Mouse (Mus musculus): ENCODE measurements around the gene Sumo3. TPM values are rescaled to one million over a fixed set of nuclear protein-coding genes. Genes with fewer than 3 reads are reported as not detected.

The Sumo3 gene
- 241 and 269 TPM in 2 replicates for polyA plus RNA-seq (2012; rRNA removed)

GRCm38 (mm10) chr10:77605908-77606826, at the start of gene Sumo3, which contains the start of gene Gm49325:
Sumo3 (plus strand) TSS chr10:77606097.
Gm49325 (plus strand) TSS chr10:77606197.
- no peak for TF ChIP-seq CTCF (conservative IDR thresholded peaks at IDR 0.05; ENCODE audit: insufficient read depth, insufficient read length, low read depth, low read length)
- peak; percentile 61 for TF ChIP-seq POLR2A (IDR thresholded peaks at IDR 0.05; ENCODE audit: low read depth, low read length)
- Histone ChIP-seq H3K27me3 (replicated peaks; ENCODE audit: control insufficient read depth, insufficient read depth, low read length) (no peaks in the 10 kb centered on the region), H3K4me3 (ENCODE audit: insufficient read depth, low read depth, low read length) (peak within 1 kb of the TSS; percentile 76), H3K36me3 (ENCODE audit: control insufficient read depth, insufficient read depth, low read length) (no peaks in the 10 kb centered on the region), H3K27ac (ENCODE audit: insufficient read depth, low read depth, low read length) (peak within 1 kb of the TSS; percentile 92), H3K4me1 (ENCODE audit: control insufficient read depth, insufficient read depth, low read length) (peaks cover 15% of the 10 kb centered on the region; the same call in 1 of the 2 replicates)
- under 1% methylated on average over 115 of the region's 119 CpGs for WGBS
- DNase-seq = peak; percentile 98

GRCm38 (mm10) chr10:77556631-77557030, 49.3 kb upstream of the Sumo3 start:
- Histone ChIP-seq H3K27ac (ENCODE audit: insufficient read depth, low read depth, low read length) (no peak overlapping the region), H3K36me3 (ENCODE audit: control insufficient read depth, insufficient read depth, low read length) (no peaks in the 10 kb centered on the region), H3K27me3 (replicated peaks; ENCODE audit: control insufficient read depth, insufficient read depth, low read length) (no peaks in the 10 kb centered on the region), H3K4me3 (ENCODE audit: insufficient read depth, low read depth, low read length) (no peak overlapping the region), H3K4me1 (ENCODE audit: control insufficient read depth, insufficient read depth, low read length) (no peaks in the 10 kb centered on the region)
- no peak for DNase-seq
- WGBS = 88% methylated on average over 7 of the region's 7 CpGs
- no peak for TF ChIP-seq POLR2A (IDR thresholded peaks at IDR 0.05; ENCODE audit: low read depth, low read length)
- TF ChIP-seq CTCF (conservative IDR thresholded peaks at IDR 0.05; ENCODE audit: insufficient read depth, insufficient read length, low read depth, low read length) = no peak

- Histone ChIP-seq H3K36me3 (ENCODE audit: control insufficient read depth, insufficient read depth, low read length) (no peaks in the 10 kb centered on the region), H3K4me1 (ENCODE audit: control insufficient read depth, insufficient read depth, low read length) (no peaks in the 10 kb centered on the region), H3K4me3 (ENCODE audit: insufficient read depth, low read depth, low read length) (no peak overlapping the region), H3K27me3 (replicated peaks; ENCODE audit: control insufficient read depth, insufficient read depth, low read length) (no peaks in the 10 kb centered on the region), H3K27ac (ENCODE audit: insufficient read depth, low read depth, low read length) (no peak overlapping the region)
- TF ChIP-seq POLR2A (IDR thresholded peaks at IDR 0.05; ENCODE audit: low read depth, low read length) = no peak
- peak; percentile 69 for TF ChIP-seq CTCF (conservative IDR thresholded peaks at IDR 0.05; ENCODE audit: insufficient read depth, insufficient read length, low read depth, low read length)
- 81% methylated on average over 4 of the region's 4 CpGs for WGBS
- DNase-seq = peak; percentile 32
These were observed 48.3 kb upstream of the Sumo3 start for GRCm38 (mm10) chr10:77557641-77558040.

- TF ChIP-seq CTCF (conservative IDR thresholded peaks at IDR 0.05; ENCODE audit: insufficient read depth, insufficient read length, low read depth, low read length) = no peak
- no peak for TF ChIP-seq POLR2A (IDR thresholded peaks at IDR 0.05; ENCODE audit: low read depth, low read length)
- no peak for DNase-seq
- H3K27me3 ChIP-seq (replicated peaks; ENCODE audit: control insufficient read depth, insufficient read depth, low read length) = no peaks in the 10 kb centered on the region
- 90% methylated on average over 11 of the region's 11 CpGs for WGBS
- no peak overlapping the region for H3K4me3 ChIP-seq (ENCODE audit: insufficient read depth, low read depth, low read length)
- H3K36me3 ChIP-seq (ENCODE audit: control insufficient read depth, insufficient read depth, low read length) = no peaks in the 10 kb centered on the region
- H3K4me1 ChIP-seq (ENCODE audit: control insufficient read depth, insufficient read depth, low read length) = no peaks in the 10 kb centered on the region
- no peak overlapping the region for H3K27ac ChIP-seq (ENCODE audit: insufficient read depth, low read depth, low read length)
These were observed 45.8 kb upstream of the Sumo3 start for GRCm38 (mm10) chr10:77560090-77560489.

GRCm38 (mm10) chr10:77560830-77561229, 45.1 kb upstream of the Sumo3 start:
- 91% methylated on average over 9 of the region's 9 CpGs for WGBS
- Histone ChIP-seq H3K27me3 (replicated peaks; ENCODE audit: control insufficient read depth, insufficient read depth, low read length) (no peaks in the 10 kb centered on the region), H3K4me1 (ENCODE audit: control insufficient read depth, insufficient read depth, low read length) (no peaks in the 10 kb centered on the region), H3K27ac (ENCODE audit: insufficient read depth, low read depth, low read length) (no peak overlapping the region), H3K4me3 (ENCODE audit: insufficient read depth, low read depth, low read length) (no peak overlapping the region), H3K36me3 (ENCODE audit: control insufficient read depth, insufficient read depth, low read length) (no peaks in the 10 kb centered on the region)
- no peak for DNase-seq
- TF ChIP-seq CTCF (conservative IDR thresholded peaks at IDR 0.05; ENCODE audit: insufficient read depth, insufficient read length, low read depth, low read length) (no peak), POLR2A (IDR thresholded peaks at IDR 0.05; ENCODE audit: low read depth, low read length) (no peak)

- DNase-seq = no peak
- 93% methylated on average over 2 of the region's 2 CpGs for WGBS
- no peak overlapping the region for H3K4me3 ChIP-seq (ENCODE audit: insufficient read depth, low read depth, low read length)
- no peak overlapping the region for H3K27ac ChIP-seq (ENCODE audit: insufficient read depth, low read depth, low read length)
- H3K36me3 ChIP-seq (ENCODE audit: control insufficient read depth, insufficient read depth, low read length) = no peaks in the 10 kb centered on the region
- H3K27me3 ChIP-seq (replicated peaks; ENCODE audit: control insufficient read depth, insufficient read depth, low read length) = no peaks in the 10 kb centered on the region
- H3K4me1 ChIP-seq (ENCODE audit: control insufficient read depth, insufficient read depth, low read length) = no peaks in the 10 kb centered on the region
- TF ChIP-seq CTCF (conservative IDR thresholded peaks at IDR 0.05; ENCODE audit: insufficient read depth, insufficient read length, low read depth, low read length) (no peak), POLR2A (IDR thresholded peaks at IDR 0.05; ENCODE audit: low read depth, low read length) (no peak)
These were observed 44.4 kb upstream of the Sumo3 start for GRCm38 (mm10) chr10:77561508-77561907.

- WGBS = 85% methylated on average over 8 of the region's 8 CpGs
- TF ChIP-seq POLR2A (IDR thresholded peaks at IDR 0.05; ENCODE audit: low read depth, low read length) = no peak
- TF ChIP-seq CTCF (conservative IDR thresholded peaks at IDR 0.05; ENCODE audit: insufficient read depth, insufficient read length, low read depth, low read length) = no peak
- DNase-seq = no peak
- no peak overlapping the region for H3K4me3 ChIP-seq (ENCODE audit: insufficient read depth, low read depth, low read length)
- H3K27ac ChIP-seq (ENCODE audit: insufficient read depth, low read depth, low read length) = no peak overlapping the region
- H3K36me3 ChIP-seq (ENCODE audit: control insufficient read depth, insufficient read depth, low read length) = no peaks in the 10 kb centered on the region
- H3K27me3 ChIP-seq (replicated peaks; ENCODE audit: control insufficient read depth, insufficient read depth, low read length) = no peaks in the 10 kb centered on the region
- peaks cover 9% of the 10 kb centered on the region for H3K4me1 ChIP-seq (ENCODE audit: control insufficient read depth, insufficient read depth, low read length)
These were observed 40.9 kb upstream of the Sumo3 start for GRCm38 (mm10) chr10:77565005-77565404.

All from kidney, adult 2 months (tissue).